In genomic region chr11:51856616-51857080, GRCm38 (mm10) we compare ENCODE assay signal across 8 mouse cellular contexts. TPM values are rescaled to one million over a fixed set of nuclear protein-coding genes. Genes with fewer than 3 reads are reported as not detected.
A peak's percentile ranks its signal among the peaks of the same experiment; 100 is the strongest.
DNase-seq lines count a peak whose midpoint lies in the region; ATAC-seq lines count a peak whose summit lies in the region.

No protein-coding gene starts in this region.

- H3K27ac ChIP-seq in heart, embryonic 14.5 days (replicated peaks in 1 of 2; ENCODE audit: control insufficient read depth in 1 of 2, insufficient read depth in 1 of 2, low read depth in 2 of 2, low read length in 2 of 2) = peak overlapping the region in 1 of 2 experiments; percentile 70; a peak in 2 of 4 replicates
- peak overlapping the region; percentile 47; the same call in 1 of the 2 replicates for H3K27ac ChIP-seq in liver, embryonic 11.5 days (ENCODE audit: low read depth, low read length)
- peak overlapping the region; percentile 54 for H3K27ac ChIP-seq in midbrain, embryonic 16.5 days (ENCODE audit: low read length)

- peak overlapping the region; percentile 99 for H3K4me2 ChIP-seq in heart, embryonic 14.5 days (ENCODE audit: low read length)
- peak overlapping the region; percentile 92 for H3K4me2 ChIP-seq in liver, embryonic 11.5 days
- peak overlapping the region; percentile 99 for H3K4me2 ChIP-seq in midbrain, embryonic 16.5 days (ENCODE audit: low read length)

- peak overlapping the region; percentile 80 for H3K9ac ChIP-seq in heart, embryonic 14.5 days (ENCODE audit: low read length)
- peak overlapping the region; percentile 72 for H3K9ac ChIP-seq in liver, embryonic 11.5 days (ENCODE audit: low read depth, low read length)
- H3K9ac ChIP-seq in midbrain, embryonic 16.5 days (ENCODE audit: low read depth, low read length) = peak overlapping the region; percentile 73

- peaks cover 45% of the 10 kb centered on the region for H3K4me1 ChIP-seq in erythroblast, embryonic 14.5 days (ENCODE audit: control insufficient read depth)
- peaks cover 2 to 10% of the 10 kb centered on the region in 2 experiments; a peak in 3 of 4 replicates for H3K4me1 ChIP-seq in heart, embryonic 14.5 days (ENCODE audit: control insufficient read depth in 2 of 2, insufficient read depth in 2 of 2, low read length in 2 of 2)
- peaks cover 11% of the 10 kb centered on the region for H3K4me1 ChIP-seq in liver, embryonic 11.5 days (replicated peaks; ENCODE audit: control insufficient read depth, insufficient read depth, low read length)
- peaks cover 15% of the 10 kb centered on the region for H3K4me1 ChIP-seq in midbrain, embryonic 16.5 days (ENCODE audit: control insufficient read depth, insufficient read depth, low read length)

- peak overlapping the region; percentile 82 for H3K4me3 ChIP-seq in erythroblast, embryonic 14.5 days (replicated peaks)
- peak overlapping the region; percentile 65 to 75 for H3K4me3 ChIP-seq in heart, embryonic 14.5 days (ENCODE audit: control insufficient read depth in 1 of 2, insufficient read depth in 1 of 2, low read depth in 1 of 2, low read length in 2 of 2)
- peak overlapping the region; percentile 66 for H3K4me3 ChIP-seq in liver, embryonic 11.5 days (ENCODE audit: low read depth, low read length)
- peak overlapping the region; percentile 72 for H3K4me3 ChIP-seq in midbrain, embryonic 16.5 days (ENCODE audit: low read depth, low read length)

- peaks cover 55% of the 10 kb centered on the region for H3K27me3 ChIP-seq in erythroblast, embryonic 14.5 days (ENCODE audit: control insufficient read depth)
- no peaks in the 10 kb centered on the region for H3K27me3 ChIP-seq in heart, embryonic 14.5 days (ENCODE audit: control insufficient read depth, insufficient read depth, low read length)
- H3K27me3 ChIP-seq in liver, embryonic 11.5 days (replicated peaks; ENCODE audit: control insufficient read depth, insufficient read depth, low read length) = peaks cover 16% of the 10 kb centered on the region
- H3K27me3 ChIP-seq in midbrain, embryonic 16.5 days (ENCODE audit: control insufficient read depth, insufficient read depth, low read depth, low read length) = peaks cover 4% of the 10 kb centered on the region

- ATAC-seq in heart, embryonic 14.5 days (ENCODE audit: insufficient number of reproducible peaks, insufficient read depth, low FRiP score, low read depth) = no peak
- ATAC-seq in liver, embryonic 11.5 days (replicated peaks; ENCODE audit: low FRiP score) = 0 out of 2 replicates have a peak, but pooled peaks have one; percentile 18
- ATAC-seq in midbrain, embryonic 16.5 days = peak; percentile 20; the same call in 1 of the 2 replicates

- whole genome bisulfite sequencing in heart, embryonic 14.5 days = under 1% methylated on average over 38 of the region's 41 CpGs
- WGBS in liver, embryonic 11.5 days = under 1% methylated on average over 40 of the region's 41 CpGs
- WGBS in midbrain, embryonic 16.5 days = 0% methylated on average over 40 of the region's 41 CpGs

- no peaks in the 10 kb centered on the region for H3K36me3 ChIP-seq in erythroblast, embryonic 14.5 days (ENCODE audit: control insufficient read depth)
- no peaks in the 10 kb centered on the region for H3K36me3 ChIP-seq in heart, embryonic 14.5 days (ENCODE audit: control insufficient read depth, insufficient read depth, low read length)
- no peaks in the 10 kb centered on the region for H3K36me3 ChIP-seq in liver, embryonic 11.5 days (ENCODE audit: control insufficient read depth, insufficient read depth, low read length)
- H3K36me3 ChIP-seq in midbrain, embryonic 16.5 days (ENCODE audit: control insufficient read depth, insufficient read depth, low read length) = no peaks in the 10 kb centered on the region

- DNase-seq in adrenal gland, adult 18-20 months (ENCODE audit: low spot score in 2 of 2) = peak; percentile 61 to 67
- no peak for DNase-seq in adrenal gland, adult 2 months
- peak; percentile 76 for DNase-seq in kidney, postnatal 14 days
- DNase-seq in liver, embryonic 11.5 days (ENCODE audit: low spot score) = peak; percentile 76
- peak; percentile 66 to 71 for DNase-seq in spleen, postnatal 36 days (ENCODE audit: low spot score in 2 of 2)

- no peaks in the 10 kb centered on the region; the same call in 1 of the 2 replicates for H3K9me3 ChIP-seq in erythroblast, embryonic 14.5 days (ENCODE audit: control insufficient read depth, low read length)
- H3K9me3 ChIP-seq in heart, embryonic 14.5 days (ENCODE audit: control insufficient read depth, low read length) = no peaks in the 10 kb centered on the region
- no peaks in the 10 kb centered on the region for H3K9me3 ChIP-seq in liver, embryonic 11.5 days (ENCODE audit: control insufficient read depth, low read length)
- H3K9me3 ChIP-seq in midbrain, embryonic 16.5 days (replicated peaks; ENCODE audit: control insufficient read depth, low read length, poor library complexity, severe bottlenecking) = no peaks in the 10 kb centered on the region

RNA-seq across cellular contexts. Expression of gene Jade2, which starts 0.8 kb away (rescaled TPM):
- total RNA-seq in adrenal gland, adult 18-20 months (2021) = 10 to 100 TPM; 19.2 to 19.7 TPM
- total RNA-seq in adrenal gland, adult 2 months (2021) = 10 to 100 TPM; 13.7 to 21.8 TPM
- polyA plus RNA-seq in adrenal gland, adult 2 months (2012; rRNA removed) = 12.8 and 13.0 TPM in 2 replicates
- polyA plus RNA-seq in erythroblast, embryonic 14.5 days (2012) = 0.18 and 0.19 TPM in 2 replicates
- 0.43 and 0.61 TPM in 2 replicates for polyA plus RNA-seq in heart, embryonic 14.5 days (2014; fragmentation: Nextera tagmentation; extraction: Ambion mirVana)
- polyA plus RNA-seq in liver, embryonic 11.5 days (2014; fragmentation: Nextera tagmentation; extraction: Ambion mirVana) = 0.59 and 1.2 TPM in 2 replicates
- polyA plus RNA-seq in midbrain, embryonic 16.5 days (2015; fragmentation: Nextera tagmentation; extraction: Ambion mirVana) = 0.48 and 0.65 TPM in 2 replicates
